Mouse (Mus musculus) Patski (cell line): ENCODE results near the gene Wdr24. TPM values are rescaled to one million over a fixed set of nuclear protein-coding genes. Genes with fewer than 3 reads are reported as not detected.
"Not testable (repeated sequence)": the region's sequence is repeated elsewhere in the genome, so short reads cannot be mapped to it uniquely, and the experiment has no call there.

Source experiments
- ATAC-seq: fragments of 100-300 bp; one replicate; pipeline ENCODE4 v1.8.0; 2021
- CTCF ChIA-PET: fragments of 350-600 bp; sonication (Branson Sonifier 250); formaldehyde crosslinking; loops from one replicate; lab custom pipeline; 2022; ENCODE audit warnings: inconsistent platforms; lab: Charles Lee
- POLR2A ChIA-PET: fragments of 350-600 bp; sonication (Branson Sonifier 250); formaldehyde crosslinking; loops from one replicate; lab custom pipeline; 2022; ENCODE audit warnings: antibody characterized with exemption, inconsistent platforms; lab: Charles Lee
- DNase-seq: peaks from one replicate; pipeline ENCODE4 v3.0.0-alpha.2; 2011; ENCODE audit warnings: low read depth, low spot score
- H3K27me3 ChIP-seq: fragments of 371-371 bp; one replicate; pipeline ENCODE4 v1.5.1; 2021
- CTCF ChIP-seq: fragments of 100-300 bp; IDR thresholded peaks from one replicate; pipeline ENCODE4 v1.5.1; 2021
- in situ Hi-C: fragments of 300-500 bp; cut with MboI; formaldehyde crosslinking; loops from 3 replicates; pipeline ENCODE4 v1.11.1; 2018; ENCODE audit warnings: low pct_unique_long_range_greater_than_20kb, mixed read lengths
- polyA plus RNA-seq: library from polyadenylated mRNA; unstranded; gene quantifications from one replicate; pipeline ENCODE4 v1.2.3, GENCODE M21; 2021

The Wdr24 gene
- polyA plus RNA-seq, 1 experiment from 2014 or later, result 29.9 TPM

DNA sequence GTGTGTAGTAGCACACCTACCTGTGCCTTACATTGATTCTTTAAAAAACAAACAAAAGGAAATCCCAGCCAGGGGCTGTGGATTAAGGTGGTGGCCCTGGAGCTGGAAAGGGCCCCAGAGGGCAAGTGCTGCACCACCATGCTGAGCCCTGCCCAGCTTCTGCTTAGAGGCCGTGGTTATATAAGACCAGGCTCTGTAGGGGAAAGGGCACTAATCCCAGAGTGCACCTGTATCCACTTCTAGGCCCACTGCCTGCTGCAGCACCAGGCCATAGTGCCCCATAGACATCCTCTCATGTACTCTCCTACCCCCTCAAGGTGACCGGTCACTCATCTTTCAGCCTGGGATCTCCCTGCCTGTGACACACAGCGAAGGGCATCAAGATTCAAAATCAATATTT, 42.7 kb downstream of the Wdr24 start:
- ChIA-PET POLR2A (no interaction called here), CTCF (no interaction called here)
- in situ Hi-C loops, result no loop called here
- no peaks in the 10 kb centered on the region for H3K27me3 ChIP-seq
- ATAC-seq, result no peak
- TF ChIP-seq CTCF, result no peak
- no peak for DNase-seq

DNA sequence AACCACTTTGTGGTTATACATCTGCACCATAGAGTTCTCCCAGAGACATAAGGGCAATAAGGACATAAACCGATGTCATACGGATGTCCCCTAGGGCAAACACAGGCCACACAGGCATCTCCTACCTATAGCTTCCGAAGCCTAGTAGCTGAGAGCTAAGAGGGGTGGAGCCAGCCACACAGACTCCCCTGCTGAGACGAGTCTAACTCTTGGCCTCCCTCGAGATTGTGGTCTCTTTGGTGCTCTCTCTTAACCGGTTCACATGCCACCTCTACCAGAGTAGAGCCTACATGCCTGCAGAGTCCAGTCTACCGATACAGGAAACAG, 44.0 kb downstream of the Wdr24 start:
- H3K27me3 ChIP-seq, result no peaks in the 10 kb centered on the region
- DNase-seq, result no peak
- ChIA-PET POLR2A (interaction anchor here (1.6 kb wide), 1 partner anchor 10 kb away, joined by 8 read pairs; no protein-coding TSS in a partner anchor), CTCF (interaction anchor here (1.3 kb wide), 1 partner anchor 142 kb away, joined by 3 read pairs; no protein-coding TSS in a partner anchor)
- ATAC-seq, result no peak
- in situ Hi-C loops, result no loop called here
- no peak for TF ChIP-seq CTCF

DNA sequence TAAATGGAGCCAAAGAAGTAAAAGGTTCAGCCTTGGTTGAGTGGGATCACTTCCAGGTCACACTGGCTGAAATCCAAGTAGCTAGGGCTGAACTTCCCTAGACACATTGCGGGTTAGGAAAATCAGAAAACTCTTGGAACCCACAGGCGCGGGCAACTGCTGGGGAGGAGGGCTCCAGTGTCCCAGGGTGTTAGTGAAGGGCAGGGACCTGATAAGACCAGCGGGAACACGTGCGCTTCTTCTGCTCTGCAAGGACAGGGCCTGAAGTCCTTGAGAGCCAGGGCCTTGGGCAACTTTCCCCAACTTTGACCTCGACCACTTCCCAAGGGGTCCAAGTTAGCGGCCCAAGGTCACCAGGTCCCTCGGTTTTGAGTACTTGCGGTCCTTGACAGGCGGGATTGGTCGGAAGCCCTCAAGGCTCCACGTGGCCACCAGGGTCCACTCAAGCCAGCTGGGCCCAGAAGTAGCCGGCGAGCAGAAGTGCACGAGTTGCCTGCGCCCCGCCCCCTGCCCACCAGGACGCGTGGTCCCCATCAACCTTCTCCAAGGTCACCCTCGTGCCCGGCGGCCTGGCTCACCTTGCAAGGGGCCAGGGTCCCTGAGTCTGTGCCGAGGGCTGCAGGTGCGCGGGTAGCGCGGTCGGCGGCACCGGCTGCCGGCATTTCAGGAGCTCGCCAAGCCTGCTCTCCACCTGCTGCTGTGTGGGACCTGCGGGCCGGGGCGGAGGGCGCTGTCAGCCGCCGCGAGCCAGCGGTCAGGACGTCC, 44.6 kb downstream of the Wdr24 start:
- ATAC-seq, result peak; percentile 45
- CTCF ChIA-PET, result interaction anchor here (0.6 to 1.4 kb wide), 3 partner anchors 11 to 142 kb away, joined by 3 to 4 read pairs (median 3); partner anchors contain the start of gene Stub1
- in situ Hi-C loops, result no loop called here
- no peaks in the 10 kb centered on the region for H3K27me3 ChIP-seq
- no peak for DNase-seq
- POLR2A ChIA-PET, result interaction anchor here (1.3 to 1.6 kb wide), 2 partner anchors 9 to 11 kb away, joined by 3 to 8 read pairs; no protein-coding TSS in a partner anchor
- no peak for TF ChIP-seq CTCF

DNA sequence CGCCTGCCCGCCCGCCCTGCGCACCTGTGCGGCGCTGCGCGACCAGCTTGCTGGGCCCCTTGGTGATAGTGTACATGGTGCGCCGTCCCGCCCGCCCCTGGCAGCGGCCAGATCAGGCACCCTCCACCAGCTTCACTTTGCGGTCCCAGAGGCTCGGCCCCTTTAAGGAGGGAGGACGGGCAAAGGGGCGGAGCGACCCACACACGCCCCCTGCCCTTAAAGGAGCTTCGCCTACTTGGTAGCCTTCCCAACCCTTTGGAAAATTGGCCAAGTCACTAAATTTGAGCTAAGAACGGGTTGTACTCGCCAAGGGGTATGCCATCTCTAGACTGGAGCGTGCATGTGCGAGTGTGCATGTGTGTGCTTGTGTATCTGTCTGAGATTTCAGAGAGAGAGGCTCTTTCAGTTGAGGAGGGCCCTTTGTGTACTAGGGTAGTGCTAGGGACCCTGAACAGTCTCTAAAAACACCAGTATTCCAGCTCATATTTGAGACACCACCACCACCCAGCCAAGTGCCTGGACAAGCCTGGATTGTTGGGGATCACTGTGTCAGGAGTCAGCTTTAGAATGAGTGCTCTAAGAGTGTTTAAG, 45.3 kb downstream of the Wdr24 start, which contains the start of gene Mcrip2:
TSS of gene Mcrip2 (minus strand) at position 164 of the 591 bp plus-strand sequence.
- ChIA-PET CTCF (interaction anchor here (0.6 to 1.4 kb wide), 3 partner anchors 11 to 35 kb away, joined by 3 to 4 read pairs (median 3); partner anchors contain the start of gene Stub1), POLR2A (interaction anchor here (0.8 to 1.6 kb wide), 3 partner anchors 9 to 37 kb away, joined by 3 to 8 read pairs (median 3); no protein-coding TSS in a partner anchor)
- TF ChIP-seq CTCF, result no peak
- in situ Hi-C loops, result no loop called here
- DNase-seq (no peak), ATAC-seq (peak; percentile 49)
- H3K27me3 ChIP-seq, result no peaks in the 10 kb centered on the region

GRCm38 (mm10) chr17:25869498-25869897, 46.1 kb downstream of the Wdr24 start:
- no peaks in the 10 kb centered on the region for H3K27me3 ChIP-seq
- POLR2A ChIA-PET, result interaction anchor here (0.8 kb wide), 1 partner anchor 37 kb away, joined by 3 read pairs; no protein-coding TSS in a partner anchor
- DNase-seq, result no peak
- in situ Hi-C loops, result no loop called here
- ATAC-seq, result no peak
- CTCF ChIA-PET, result interaction anchor here (1.3 to 1.4 kb wide), 2 partner anchors 10 to 22 kb away, joined by 3 to 4 read pairs; no protein-coding TSS in a partner anchor
- TF ChIP-seq CTCF, result no peak

DNA sequence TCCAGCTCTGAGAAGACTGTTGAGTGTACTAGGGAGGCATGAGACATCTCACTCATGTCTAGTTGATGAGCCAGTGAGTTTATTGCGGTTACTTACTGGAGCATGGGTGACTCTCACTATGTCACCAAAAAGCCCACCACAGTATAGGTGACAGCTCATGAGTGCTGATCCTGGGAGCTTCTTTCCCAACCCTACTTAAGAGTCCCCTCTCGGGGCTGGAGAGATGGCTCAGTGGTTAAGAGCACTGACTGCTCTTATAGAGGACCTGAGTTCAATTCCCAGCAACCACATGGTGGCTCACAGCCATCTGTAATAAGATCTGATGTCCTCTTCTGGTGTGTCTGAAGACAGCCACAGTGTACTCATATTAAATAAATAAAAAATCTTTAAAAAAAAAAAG, 46.5 kb downstream of the Wdr24 start:
- POLR2A ChIA-PET, result no interaction called here
- H3K27me3 ChIP-seq, result no peaks in the 10 kb centered on the region
- TF ChIP-seq CTCF, result no peak
- CTCF ChIA-PET, result interaction anchor here (1.3 kb wide), 1 partner anchor 22 kb away, joined by 3 read pairs; no protein-coding TSS in a partner anchor
- in situ Hi-C loops, result no loop called here
- DNase-seq, result no peak
- no peak for ATAC-seq

DNA sequence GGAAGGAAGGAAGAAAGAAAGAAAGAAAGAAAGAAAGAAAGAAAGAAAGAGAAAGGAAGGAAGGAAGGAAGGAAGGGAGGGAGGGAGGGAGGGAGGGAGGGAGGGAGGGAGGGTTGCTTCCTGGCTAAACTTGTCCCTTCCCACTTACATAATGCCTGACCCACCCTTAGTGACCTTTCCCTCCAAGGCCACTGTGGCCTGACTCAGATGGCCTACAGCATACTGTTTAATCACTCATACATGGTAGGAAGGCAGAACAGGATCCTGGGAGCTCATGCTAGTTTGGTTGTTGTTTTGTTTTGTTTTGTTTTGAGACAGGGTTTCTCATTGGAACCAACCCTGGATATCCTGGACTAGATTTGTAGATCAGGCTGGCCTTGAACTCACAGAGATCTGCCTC, 48.1 kb downstream of the Wdr24 start:
- DNase-seq, H3K27me3 ChIP-seq, in situ Hi-C loops, POLR2A ChIA-PET, ATAC-seq: not testable (repeated sequence)
- CTCF ChIA-PET, result interaction anchor here (0.7 kb wide), 1 partner anchor 10 kb away, joined by 3 read pairs; the partner anchor contains the start of gene Wdr90

DNA sequence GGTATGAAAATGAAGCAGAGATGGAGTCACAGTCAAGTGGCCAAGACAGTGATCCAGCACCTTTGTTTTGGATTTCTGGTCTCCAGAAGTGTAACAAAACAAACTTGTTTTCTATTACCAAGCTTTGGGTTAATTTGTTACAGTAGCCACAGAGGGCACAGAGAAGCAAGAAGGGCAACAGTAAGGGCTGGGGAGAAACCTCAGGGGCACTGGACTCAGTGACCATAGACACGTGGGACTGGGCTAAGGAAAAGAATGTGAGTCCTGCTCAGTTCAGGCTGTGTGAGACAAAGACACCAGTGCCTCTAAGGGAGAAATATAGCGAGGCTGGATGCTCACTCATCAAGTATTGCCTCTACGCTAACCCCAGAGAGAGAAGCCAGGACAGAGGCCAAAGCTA, 49.2 kb downstream of the Wdr24 start:
- ChIA-PET POLR2A (no interaction called here), CTCF (no interaction called here)
- in situ Hi-C loops, result no loop called here
- ATAC-seq (no peak), DNase-seq (no peak)
- no peaks in the 10 kb centered on the region for H3K27me3 ChIP-seq
- TF ChIP-seq CTCF, result no peak

DNA sequence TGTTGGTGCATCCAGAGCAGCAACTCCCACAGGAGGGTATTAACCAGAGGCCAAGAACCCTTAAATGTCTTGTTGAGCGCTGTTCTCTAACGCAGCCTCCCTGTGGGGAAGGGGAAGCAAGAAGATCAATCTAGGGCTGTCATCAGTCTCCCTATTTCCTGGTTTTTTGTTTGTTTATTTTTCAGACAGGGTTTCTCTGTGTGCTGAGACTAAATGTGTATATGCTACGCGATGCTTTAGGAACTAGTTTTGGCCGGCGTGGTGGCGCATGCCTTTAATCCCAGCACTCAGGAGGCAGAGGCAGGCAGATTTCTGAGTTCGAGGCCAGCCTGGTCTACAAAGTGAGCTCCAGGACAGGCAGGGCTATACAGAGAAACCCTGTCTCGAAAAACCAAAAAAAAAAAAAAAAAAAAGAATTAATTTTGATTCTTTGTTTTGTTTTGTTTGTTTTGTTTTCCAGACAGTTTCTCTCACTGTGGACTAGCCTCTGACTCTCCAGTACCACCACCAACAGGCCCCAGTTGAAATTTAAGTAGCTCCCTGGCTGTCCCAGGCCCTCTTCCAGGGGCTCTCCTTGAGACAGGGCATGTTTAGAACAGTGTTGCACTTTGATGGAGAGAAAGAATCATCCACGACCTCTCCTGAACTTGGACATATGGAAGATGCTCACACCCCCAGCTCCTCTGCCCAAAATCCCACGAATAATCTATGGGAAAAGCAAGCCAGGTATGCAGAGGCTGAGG, 50.1 kb downstream of the Wdr24 start:
- DNase-seq, result no peak
- ATAC-seq, result no peak
- ChIA-PET POLR2A (interaction anchor here (0.8 to 1.7 kb wide), 3 partner anchors 9 to 44 kb away, joined by 3 to 4 read pairs (median 3); no protein-coding TSS in a partner anchor), CTCF (no interaction called here)
- in situ Hi-C loops, result no loop called here
- no peak for TF ChIP-seq CTCF
- H3K27me3 ChIP-seq, result no peaks in the 10 kb centered on the region

DNA sequence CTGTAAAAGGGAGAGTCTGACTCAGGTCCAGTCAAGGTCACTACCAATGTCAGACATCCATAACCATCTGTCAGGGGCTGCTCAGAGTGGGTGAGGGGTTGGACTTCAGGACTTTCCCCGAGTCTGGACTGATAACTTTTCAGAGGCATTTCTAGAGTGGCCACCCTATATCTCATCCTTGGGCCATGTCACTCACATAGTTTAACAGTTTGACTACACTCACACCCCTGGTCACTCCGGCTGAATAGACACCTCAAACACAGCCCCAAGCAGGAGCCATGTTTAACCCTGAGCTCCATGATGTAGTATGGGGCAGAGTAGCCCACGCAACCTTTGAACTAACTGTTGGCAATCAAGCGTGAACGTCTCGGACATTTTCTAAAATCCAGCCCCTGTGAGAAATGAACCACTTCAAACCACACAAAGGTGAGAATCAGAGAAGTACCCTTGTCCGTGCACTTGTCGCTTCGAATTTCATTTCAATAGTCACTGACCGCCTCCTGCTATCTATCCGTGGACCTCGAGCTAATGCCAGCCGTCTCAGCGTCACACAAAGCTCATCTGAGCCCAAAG, 50.8 kb downstream of the Wdr24 start:
- in situ Hi-C loops, result no loop called here
- TF ChIP-seq CTCF, result no peak
- DNase-seq (no peak), ATAC-seq (no peak)
- POLR2A ChIA-PET, result interaction anchor here (0.8 to 1.7 kb wide), 4 partner anchors 10 to 46 kb away, joined by 3 to 4 read pairs (median 3); partner anchors contain the start of gene Jmjd8
- H3K27me3 ChIP-seq, result no peaks in the 10 kb centered on the region
- CTCF ChIA-PET, result no interaction called here
